In the genomic region with DNA sequence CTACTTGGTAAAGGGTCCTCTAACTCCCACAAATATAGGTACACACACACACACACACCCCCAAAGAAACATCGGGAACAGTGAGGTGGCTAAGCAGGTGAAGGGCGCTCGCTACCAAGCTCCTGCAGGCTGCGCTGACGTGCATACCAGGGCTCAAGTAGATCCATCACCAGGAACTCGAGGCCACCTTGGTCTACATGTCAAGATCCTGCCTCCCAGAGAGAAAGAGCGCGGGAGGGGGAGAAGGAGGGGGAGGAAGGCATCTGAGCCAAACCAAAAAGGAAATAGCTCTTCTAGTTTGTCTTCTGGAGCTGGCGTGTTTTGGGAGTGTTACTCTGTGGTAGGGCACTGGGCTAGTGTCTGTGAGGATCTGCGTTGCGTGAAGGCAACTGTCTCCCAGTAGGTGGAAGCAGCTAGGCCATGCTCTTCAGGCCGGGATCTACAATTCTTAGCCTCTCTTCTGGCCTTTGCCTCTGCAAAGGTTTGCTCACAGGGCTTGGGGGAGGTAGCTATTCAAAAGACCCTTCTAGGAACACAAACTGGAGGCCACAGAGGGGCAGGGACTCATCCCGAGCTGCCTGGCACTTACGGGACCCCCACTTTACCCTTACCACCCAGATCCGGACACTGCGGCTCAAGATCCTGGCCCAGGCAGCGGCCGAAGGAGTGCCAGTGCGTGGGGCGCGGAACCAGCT, we compare ENCODE assay signal across 12 mouse cellular contexts. TPM values are rescaled to one million over a fixed set of nuclear protein-coding genes. Genes with fewer than 3 reads are reported as not detected.
A peak's percentile ranks its signal among the peaks of the same experiment; 100 is the strongest.
DNase-seq lines count a peak whose midpoint lies in the region; ATAC-seq and TF ChIP-seq lines count a peak whose summit lies in the region.
"Had no signal": no experiment of that assay in that cellular context is flagged by ENCODE, and none has a peak within 500 bp of the region (broad histone marks: within the 10 kb centered on the region; RNA-seq: fewer than 3 reads in every experiment).

No protein-coding gene starts in this region.

- TF ChIP-seq CTCF in liver, adult 2 months (IDR thresholded peaks at IDR 0.05; ENCODE audit: low read depth, low read length) = no peak
- no peak for TF ChIP-seq CTCF in small intestine, adult 2 months (IDR thresholded peaks at IDR 0.05; ENCODE audit: extremely low read depth, insufficient read length, insufficient replicate concordance, low read depth, low read length)

- H3K36me3 ChIP-seq in forebrain, embryonic 10.5 days (replicated peaks) = peaks cover 41% of the 10 kb centered on the region
- no peaks in the 10 kb centered on the region; the same call in 1 of the 2 replicates for H3K36me3 ChIP-seq in forebrain, embryonic 11.5 days (ENCODE audit: control insufficient read depth, insufficient read depth, low read length)
- no peaks in the 10 kb centered on the region for H3K36me3 ChIP-seq in liver, adult 2 months (ENCODE audit: control insufficient read depth, insufficient read depth, low read length)
- H3K36me3 ChIP-seq in intestine, embryonic 15.5 days = peaks cover 8% of the 10 kb centered on the region; the same call in 1 of the 2 replicates
- peaks cover 20% of the 10 kb centered on the region for H3K36me3 ChIP-seq in small intestine, adult 2 months (ENCODE audit: control insufficient read depth, insufficient read depth, low read length)

- no peak for DNase-seq in forebrain, embryonic 10.5 days (ENCODE audit: extremely low spot score, low spot score)
- no peak for DNase-seq in forebrain, embryonic 11.5 days (ENCODE audit: low spot score)
- no peak for DNase-seq in liver, adult 2 months (ENCODE audit: extremely low read depth, low read depth, low spot score)
- DNase-seq in liver = no peak
- DNase-seq in thymus, adult 18-20 months = no peak
- DNase-seq in embryo, embryonic 10.5 days (ENCODE audit: low spot score) = no peak
- DNase-seq: layer of hippocampus, adult 9-11 months had no signal

- H3K4me2 ChIP-seq in forebrain, embryonic 11.5 days (ENCODE audit: low read depth, low read length, severe bottlenecking) = no peak overlapping the region
- peak overlapping the region; percentile 56 for H3K4me2 ChIP-seq in intestine, embryonic 15.5 days (replicated peaks)

- H3K4me3 ChIP-seq in forebrain, embryonic 10.5 days = peak overlapping the region; percentile 47
- no peak overlapping the region for H3K4me3 ChIP-seq in forebrain, embryonic 11.5 days (ENCODE audit: low read depth, low read length)
- H3K4me3 ChIP-seq in liver, adult 2 months (ENCODE audit: insufficient read depth, low read depth, low read length) = peak overlapping the region; percentile 76; the same call in 1 of the 2 replicates
- peak overlapping the region; percentile 43 for H3K4me3 ChIP-seq in intestine, embryonic 15.5 days (replicated peaks)
- H3K4me3 ChIP-seq in small intestine, adult 2 months (ENCODE audit: low read depth, low read length) = peak overlapping the region; percentile 90

- ATAC-seq in forebrain, embryonic 11.5 days (replicated peaks; ENCODE audit: low FRiP score) = no peak
- ATAC-seq in intestine, embryonic 15.5 days = no peak
- ATAC-seq: activated CD4-positive, CD25-positive, alpha-beta regulatory T cell, adult 4 months had no signal

- peaks cover 32% of the 10 kb centered on the region for H3K27me3 ChIP-seq in forebrain, embryonic 10.5 days (ENCODE audit: poor library complexity, severe bottlenecking)
- H3K27me3 ChIP-seq in forebrain, embryonic 11.5 days (ENCODE audit: control insufficient read depth, insufficient read depth, low read length) = peaks cover 4% of the 10 kb centered on the region; the same call in 1 of the 2 replicates
- no peaks in the 10 kb centered on the region for H3K27me3 ChIP-seq in liver, adult 2 months (ENCODE audit: control insufficient read depth, insufficient read depth, low read length)
- no peaks in the 10 kb centered on the region for H3K27me3 ChIP-seq in intestine, embryonic 15.5 days (replicated peaks)
- H3K27me3 ChIP-seq in small intestine, adult 2 months (ENCODE audit: control insufficient read depth, insufficient read depth, low read length) = no peaks in the 10 kb centered on the region

- no peaks in the 10 kb centered on the region for H3K79me2 ChIP-seq in liver, adult 2 months (ENCODE audit: control insufficient read depth, insufficient read depth, low read length)

- 88% methylated on average over 21 of the region's 21 CpGs for WGBS in forebrain, embryonic 10.5 days
- 88% methylated on average over 21 of the region's 21 CpGs for WGBS in forebrain, embryonic 11.5 days
- 83% methylated on average over 21 of the region's 21 CpGs for WGBS in liver, adult 2 months
- WGBS in intestine, embryonic 15.5 days = 69% methylated on average over 21 of the region's 21 CpGs
- WGBS in small intestine, adult 2 months = 47% methylated on average over 21 of the region's 21 CpGs

- H3K27ac ChIP-seq in forebrain, embryonic 10.5 days = no peak overlapping the region
- H3K27ac ChIP-seq in forebrain, embryonic 11.5 days (ENCODE audit: low read depth, low read length) = no peak overlapping the region
- H3K27ac ChIP-seq in liver, adult 2 months (replicated peaks; ENCODE audit: insufficient read depth, low read depth, low read length) = no peak overlapping the region
- peak overlapping the region; percentile 66; the same call in 1 of the 2 replicates for H3K27ac ChIP-seq in intestine, embryonic 15.5 days
- peak overlapping the region; percentile 100 for H3K27ac ChIP-seq in small intestine, adult 2 months (ENCODE audit: insufficient read depth, low read depth, low read length)
- H3K27ac ChIP-seq: limb, embryonic 12.5 days had no signal

- TF ChIP-seq POLR2A in liver, adult 2 months (IDR thresholded peaks at IDR 0.05; ENCODE audit: extremely low read depth, insufficient read depth, low read length) = no peak
- TF ChIP-seq POLR2A in small intestine, adult 2 months (IDR thresholded peaks at IDR 0.05; ENCODE audit: low read depth, low read length) = no peak

- H3K4me1 ChIP-seq in forebrain, embryonic 10.5 days = peaks cover 23% of the 10 kb centered on the region
- no peaks in the 10 kb centered on the region; the same call in 1 of the 2 replicates for H3K4me1 ChIP-seq in forebrain, embryonic 11.5 days (replicated peaks; ENCODE audit: control insufficient read depth, insufficient read depth, low read length)
- peaks cover 13% of the 10 kb centered on the region; the same call in 1 of the 2 replicates for H3K4me1 ChIP-seq in liver, adult 2 months (ENCODE audit: control insufficient read depth, insufficient read depth, low read length)
- peaks cover 18% of the 10 kb centered on the region for H3K4me1 ChIP-seq in intestine, embryonic 15.5 days (replicated peaks)
- H3K4me1 ChIP-seq in small intestine, adult 2 months (ENCODE audit: control insufficient read depth, insufficient read depth, insufficient read length, low read length) = peaks cover 22% of the 10 kb centered on the region

- no peaks in the 10 kb centered on the region for H3K9me3 ChIP-seq in forebrain, embryonic 10.5 days
- no peaks in the 10 kb centered on the region for H3K9me3 ChIP-seq in forebrain, embryonic 11.5 days (ENCODE audit: control insufficient read depth, low read length)
- no peaks in the 10 kb centered on the region for H3K9me3 ChIP-seq in intestine, embryonic 15.5 days
- H3K9me3 ChIP-seq: limb, embryonic 12.5 days had no signal

- no peak overlapping the region for H3K9ac ChIP-seq in forebrain, embryonic 11.5 days (ENCODE audit: low read length)
- peak overlapping the region; percentile 38; the same call in 1 of the 2 replicates for H3K9ac ChIP-seq in liver, adult 2 months (ENCODE audit: low read depth, low read length)
- peak overlapping the region; percentile 59 for H3K9ac ChIP-seq in intestine, embryonic 15.5 days

RNA-seq across cellular contexts. Expression of a gene that starts 1.5 kb away (rescaled TPM):
- polyA plus RNA-seq in forebrain, embryonic 10.5 days (2016; fragmentation: Nextera tagmentation; extraction: Ambion mirVana) = 2.9 and 4.1 TPM in 2 replicates
- polyA plus RNA-seq in forebrain, embryonic 11.5 days (2014; fragmentation: Nextera tagmentation; extraction: Ambion mirVana) = 1.8 and 5.7 TPM in 2 replicates
- total RNA-seq in liver, adult 2 months (2014; rRNA removed) = 2.3 and 6.9 TPM in 2 replicates
- polyA plus RNA-seq in liver, adult 2 months (2012; rRNA removed) = 5.2 and 7.4 TPM in 2 replicates
- polyA plus RNA-seq in intestine, embryonic 15.5 days (2015; fragmentation: Nextera tagmentation; extraction: Ambion mirVana) = 178 and 182 TPM in 2 replicates
- polyA plus RNA-seq in small intestine, adult 2 months (2012; rRNA removed) = 287 and 852 TPM in 2 replicates

RNA-seq across cellular contexts. Expression of a gene that starts 8.6 kb away (rescaled TPM):
- 103 and 108 TPM in 2 replicates for polyA plus RNA-seq in forebrain, embryonic 10.5 days (2016; fragmentation: Nextera tagmentation; extraction: Ambion mirVana)
- 78.9 and 86.2 TPM in 2 replicates for polyA plus RNA-seq in forebrain, embryonic 11.5 days (2014; fragmentation: Nextera tagmentation; extraction: Ambion mirVana)
- 40.7 and 59.9 TPM in 2 replicates for total RNA-seq in liver, adult 2 months (2014; rRNA removed)
- 132 and 143 TPM in 2 replicates for polyA plus RNA-seq in liver, adult 2 months (2012; rRNA removed)
- polyA plus RNA-seq in intestine, embryonic 15.5 days (2015; fragmentation: Nextera tagmentation; extraction: Ambion mirVana) = 77.7 and 86.6 TPM in 2 replicates
- polyA plus RNA-seq in small intestine, adult 2 months (2012; rRNA removed) = 41.8 and 49.8 TPM in 2 replicates

RNA-seq across cellular contexts. Expression of a gene that starts 14.5 kb away (rescaled TPM):
- 0.64 and 0.79 TPM in 2 replicates for polyA plus RNA-seq in forebrain, embryonic 10.5 days (2016; fragmentation: Nextera tagmentation; extraction: Ambion mirVana)
- 0.19 and 0.21 TPM in 2 replicates for polyA plus RNA-seq in forebrain, embryonic 11.5 days (2014; fragmentation: Nextera tagmentation; extraction: Ambion mirVana)
- 1.7 and 2.0 TPM in 2 replicates for total RNA-seq in liver, adult 2 months (2014; rRNA removed)
- polyA plus RNA-seq in liver, adult 2 months (2012; rRNA removed) = 3.3 and 5.3 TPM in 2 replicates
- 1.9 and 2.2 TPM in 2 replicates for polyA plus RNA-seq in intestine, embryonic 15.5 days (2015; fragmentation: Nextera tagmentation; extraction: Ambion mirVana)
- polyA plus RNA-seq in small intestine, adult 2 months (2012; rRNA removed) = 23.4 and 42.4 TPM in 2 replicates
- total RNA-seq: megakaryocyte-erythroid progenitor cell, adult 5-6 weeks had no signal

RNA-seq across cellular contexts. Expression of a gene that starts 32.9 kb away (rescaled TPM):
- polyA plus RNA-seq in forebrain, embryonic 10.5 days (2016; fragmentation: Nextera tagmentation; extraction: Ambion mirVana) = 0.33 and 0.38 TPM in 2 replicates
- polyA plus RNA-seq in forebrain, embryonic 11.5 days (2014; fragmentation: Nextera tagmentation; extraction: Ambion mirVana) = 0.12 and 0.43 TPM in 2 replicates
- total RNA-seq in liver, adult 2 months (2014; rRNA removed) = 0.27 and 0.28 TPM in 2 replicates
- 0.12 and 0.24 TPM in 2 replicates for polyA plus RNA-seq in liver, adult 2 months (2012; rRNA removed)
- 0.81 and 0.99 TPM in 2 replicates for polyA plus RNA-seq in intestine, embryonic 15.5 days (2015; fragmentation: Nextera tagmentation; extraction: Ambion mirVana)
- polyA plus RNA-seq in small intestine, adult 2 months (2012; rRNA removed) = 0.32 and 0.53 TPM in 2 replicates

RNA-seq across cellular contexts. Expression of a gene that starts 34.9 kb away (rescaled TPM):
- 44.2 and 50.8 TPM in 2 replicates for polyA plus RNA-seq in forebrain, embryonic 10.5 days (2016; fragmentation: Nextera tagmentation; extraction: Ambion mirVana)
- 36.1 and 43.5 TPM in 2 replicates for polyA plus RNA-seq in forebrain, embryonic 11.5 days (2014; fragmentation: Nextera tagmentation; extraction: Ambion mirVana)
- 24.8 and 28.9 TPM in 2 replicates for total RNA-seq in liver, adult 2 months (2014; rRNA removed)
- polyA plus RNA-seq in liver, adult 2 months (2012; rRNA removed) = 120 and 133 TPM in 2 replicates
- 633 and 716 TPM in 2 replicates for polyA plus RNA-seq in intestine, embryonic 15.5 days (2015; fragmentation: Nextera tagmentation; extraction: Ambion mirVana)
- polyA plus RNA-seq in small intestine, adult 2 months (2012; rRNA removed) = 663 and 1,754 TPM in 2 replicates

Comparison
In these comparisons a context has a peak if more than half of its experiments do, and no peak if none do; other contexts are left out.
1. H3K27ac ChIP-seq: peak in intestine, embryonic 15.5 days (single experiment) and small intestine, adult 2 months (single experiment); none in forebrain, embryonic 10.5 days (single experiment), forebrain, embryonic 11.5 days (single experiment) and liver, adult 2 months (single experiment).
2. RNA of a gene that starts 1.5 kb away (polyA plus RNA-seq): 287 to 852 TPM in small intestine, adult 2 months and 178 to 182 TPM in intestine, embryonic 15.5 days; 5.2 to 7.4 TPM in liver, adult 2 months, 1.8 to 5.7 TPM in forebrain, embryonic 11.5 days and 2.9 to 4.1 TPM in forebrain, embryonic 10.5 days; every median in the first group is over 10 times any median in the second.